ENCODE assay signal across 8 mouse cellular contexts in genomic region chr5:67306698-67307521, GRCm38 (mm10). TPM values are rescaled to one million over a fixed set of nuclear protein-coding genes. Genes with fewer than 3 reads are reported as not detected.
A peak's percentile ranks its signal among the peaks of the same experiment; 100 is the strongest.
DNase-seq lines count a peak whose midpoint lies in the region; ATAC-seq and TF ChIP-seq lines count a peak whose summit lies in the region.

Gene Slc30a9, plus strand, starts transcription at chr5:67306955.

- H3K27me3 ChIP-seq in embryonic facial prominence, embryonic 14.5 days (replicated peaks; ENCODE audit: control insufficient read depth, insufficient read depth, low read length): no peaks in the 10 kb centered on the region
- no peaks in the 10 kb centered on the region for H3K27me3 ChIP-seq in limb, embryonic 14.5 days (ENCODE audit: control insufficient read depth, insufficient read depth, low read length)
- no peaks in the 10 kb centered on the region for H3K27me3 ChIP-seq in midbrain, postnatal 0 days (ENCODE audit: insufficient read depth, low read length)

- 0 out of 2 replicates have a peak, but pooled peaks cover 5% of the 10 kb centered on the region for H3K36me3 ChIP-seq in embryonic facial prominence, embryonic 14.5 days (ENCODE audit: control insufficient read depth, insufficient read depth, low read length)
- H3K36me3 ChIP-seq in limb, embryonic 14.5 days (ENCODE audit: control insufficient read depth, insufficient read depth, low read length): 0 out of 2 replicates have a peak, but pooled peaks cover 4% of the 10 kb centered on the region
- H3K36me3 ChIP-seq in midbrain, postnatal 0 days (ENCODE audit: insufficient read depth, low read length): no peaks in the 10 kb centered on the region

- peak; percentile 92 for DNase-seq in 3T3-L1 (ENCODE audit: low read depth, low spot score)
- peak; percentile 86 to 89 for DNase-seq in adrenal gland, postnatal 4 days (ENCODE audit: low spot score in 2 of 2)
- DNase-seq in embryonic facial prominence, embryonic 14.5 days (ENCODE audit: low spot score): peak; percentile 91
- DNase-seq in heart, adult 8-10 months (ENCODE audit: low spot score): peak; percentile 89
- DNase-seq in kidney, adult 9 months: peak; percentile 94
- peak; percentile 82 for DNase-seq in limb, embryonic 14.5 days (ENCODE audit: low spot score)
- DNase-seq in midbrain, postnatal 0 days (ENCODE audit: low spot score): peak; percentile 91
- DNase-seq in spleen, postnatal 14 days (ENCODE audit: low spot score in 2 of 2): peak; percentile 89 to 94

- 0 out of 2 replicates have a peak, but pooled peaks cover 7% of the 10 kb centered on the region for H3K4me1 ChIP-seq in embryonic facial prominence, embryonic 14.5 days (ENCODE audit: control insufficient read depth, insufficient read depth, low read length)
- H3K4me1 ChIP-seq in limb, embryonic 14.5 days (ENCODE audit: control insufficient read depth, insufficient read depth, low read length): peaks cover 6% of the 10 kb centered on the region
- no peaks in the 10 kb centered on the region for H3K4me1 ChIP-seq in midbrain, postnatal 0 days (ENCODE audit: insufficient read depth, low read length)

- peak within 1 kb of the TSS; percentile 68 for H3K27ac ChIP-seq in embryonic facial prominence, embryonic 14.5 days (replicated peaks; ENCODE audit: low read depth, low read length)
- peak within 1 kb of the TSS; percentile 40; the same call in 1 of the 2 replicates for H3K27ac ChIP-seq in limb, embryonic 14.5 days (replicated peaks; ENCODE audit: low read depth, low read length)
- H3K27ac ChIP-seq in midbrain, postnatal 0 days (ENCODE audit: low read depth, low read length): peak within 1 kb of the TSS; percentile 82

- ATAC-seq in embryonic facial prominence, embryonic 14.5 days (ENCODE audit: low read depth): peak; percentile 99
- peak; percentile 97 for ATAC-seq in limb, embryonic 14.5 days (ENCODE audit: low FRiP score, low read depth)
- peak; percentile 97 for ATAC-seq in midbrain, postnatal 0 days (ENCODE audit: low FRiP score)

- peak; percentile 93 for TF ChIP-seq POLR2A in limb, embryonic 14.5 days (IDR thresholded peaks at IDR 0.05; ENCODE audit: borderline replicate concordance, extremely low read depth, insufficient read depth, insufficient read length)

- H3K9me3 ChIP-seq in embryonic facial prominence, embryonic 14.5 days (ENCODE audit: control insufficient read depth, low read length): no peaks in the 10 kb centered on the region
- H3K9me3 ChIP-seq in limb, embryonic 14.5 days (ENCODE audit: control insufficient read depth, low read length): no peaks in the 10 kb centered on the region
- H3K9me3 ChIP-seq in midbrain, postnatal 0 days (ENCODE audit: low read length): no peaks in the 10 kb centered on the region

- peak within 1 kb of the TSS; percentile 91 for H3K9ac ChIP-seq in embryonic facial prominence, embryonic 14.5 days (ENCODE audit: low read depth, low read length)
- peak within 1 kb of the TSS; percentile 84 for H3K9ac ChIP-seq in limb, embryonic 14.5 days (ENCODE audit: low read depth, low read length, severe bottlenecking)
- peak within 1 kb of the TSS; percentile 79 for H3K9ac ChIP-seq in midbrain, postnatal 0 days (replicated peaks; ENCODE audit: low read length, poor library complexity, severe bottlenecking)

- peak within 1 kb of the TSS; percentile 97 for H3K4me3 ChIP-seq in embryonic facial prominence, embryonic 14.5 days (ENCODE audit: low read depth, low read length)
- H3K4me3 ChIP-seq in limb, embryonic 14.5 days (replicated peaks; ENCODE audit: low read length): peak within 1 kb of the TSS; percentile 97
- peak within 1 kb of the TSS; percentile 97 for H3K4me3 ChIP-seq in midbrain, postnatal 0 days (ENCODE audit: low read depth, low read length)

- under 1% methylated on average over 42 of the region's 83 CpGs for WGBS in embryonic facial prominence, embryonic 14.5 days
- WGBS in limb, embryonic 14.5 days: 1% methylated on average over 73 of the region's 83 CpGs
- under 1% methylated on average over 43 of the region's 83 CpGs for WGBS in midbrain, postnatal 0 days

- TF ChIP-seq CTCF in midbrain, postnatal 0 days (IDR thresholded peaks at IDR 0.05): peak; percentile 36

- peak within 1 kb of the TSS; percentile 66 for H3K4me2 ChIP-seq in embryonic facial prominence, embryonic 14.5 days (ENCODE audit: low read depth, low read length)
- peak within 1 kb of the TSS; percentile 69 for H3K4me2 ChIP-seq in limb, embryonic 14.5 days (replicated peaks; ENCODE audit: low read depth, low read length, severe bottlenecking)
- peak within 1 kb of the TSS; percentile 80 for H3K4me2 ChIP-seq in midbrain, postnatal 0 days (ENCODE audit: low read depth, low read length, poor library complexity, severe bottlenecking)

RNA-seq across cellular contexts. Expression of gene Slc30a9, which starts in this region (rescaled TPM):
- 100 to 1,000 TPM; 101 to 115 TPM for total RNA-seq in adrenal gland, postnatal 4 days (2021)
- 104 and 106 TPM in 2 replicates for polyA plus RNA-seq in embryonic facial prominence, embryonic 14.5 days (2014; fragmentation: Nextera tagmentation; extraction: Ambion mirVana)
- 100 to 1,000 TPM; 161 to 209 (median 190) TPM for total RNA-seq in heart, adult 8-10 months (2022)
- polyA plus RNA-seq in limb, embryonic 14.5 days (2012; rRNA removed): 49.9 and 51.8 TPM in 2 replicates
- polyA plus RNA-seq in limb, embryonic 14.5 days (2014; fragmentation: Nextera tagmentation; extraction: Ambion mirVana): 108 and 109 TPM in 2 replicates
- 99.2 and 99.5 TPM in 2 replicates for total RNA-seq in midbrain, postnatal 0 days (2014; rRNA removed)
- polyA plus RNA-seq in midbrain, postnatal 0 days (2015; fragmentation: Nextera tagmentation; extraction: Ambion mirVana): 172 and 176 TPM in 2 replicates

Comparison
In these comparisons a context has a peak if more than half of its experiments do, and no peak if none do; other contexts are left out.
1. Peak in every context shown above with its lines: DNase-seq, ATAC-seq, H3K4me3 ChIP-seq and H3K27ac ChIP-seq.